Mouse (Mus musculus) spleen, postnatal 14 days (tissue): ENCODE results near the gene Pdzd7.

Source experiments
- DNase-seq, 2 experiments: peaks; one replicate each; pipeline ENCODE4 v3.0.0; 2021 to 2022; ENCODE audit warnings: low spot score in 2 of 2

Gene Pdzd7

DNA sequence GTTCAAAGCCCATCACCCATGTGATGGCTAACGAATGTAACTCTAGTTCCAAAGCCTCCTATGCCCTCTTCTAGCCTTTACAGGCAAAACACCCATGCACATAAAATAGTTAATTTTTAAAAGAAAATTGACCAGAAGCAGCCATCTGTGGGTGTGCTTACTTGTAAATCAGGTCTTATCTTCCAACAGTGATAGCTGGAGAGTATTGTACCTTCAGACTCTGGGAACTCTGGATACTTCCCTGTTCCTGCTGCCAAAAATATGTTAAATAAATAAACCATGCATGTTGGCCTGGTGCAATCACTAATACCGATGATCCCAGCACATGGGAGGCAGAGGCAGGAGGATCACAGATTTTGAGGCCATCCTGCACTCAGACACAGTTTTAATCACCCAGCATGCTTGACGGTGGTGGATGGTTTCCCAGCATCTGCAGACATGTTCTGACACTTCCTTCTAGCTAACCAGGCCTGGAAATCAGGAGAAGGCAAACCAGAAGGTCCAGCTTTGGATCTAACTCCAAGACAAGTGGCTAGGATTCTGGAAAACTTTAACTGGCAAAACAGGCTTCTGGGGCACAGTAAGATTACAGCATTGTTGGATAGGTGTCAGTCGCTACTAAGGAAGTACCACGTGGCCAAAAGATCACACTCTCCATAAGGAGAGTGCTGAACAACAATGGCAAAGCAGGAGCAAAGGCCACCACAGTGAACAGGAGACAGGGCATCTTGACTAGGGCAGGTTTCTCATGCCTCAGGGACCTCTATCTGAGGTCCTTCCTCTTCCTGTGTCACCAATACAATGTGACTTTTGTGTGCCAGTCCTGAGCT lies 60.1 kb downstream of the Pdzd7 start:
- no peak for DNase-seq

DNA sequence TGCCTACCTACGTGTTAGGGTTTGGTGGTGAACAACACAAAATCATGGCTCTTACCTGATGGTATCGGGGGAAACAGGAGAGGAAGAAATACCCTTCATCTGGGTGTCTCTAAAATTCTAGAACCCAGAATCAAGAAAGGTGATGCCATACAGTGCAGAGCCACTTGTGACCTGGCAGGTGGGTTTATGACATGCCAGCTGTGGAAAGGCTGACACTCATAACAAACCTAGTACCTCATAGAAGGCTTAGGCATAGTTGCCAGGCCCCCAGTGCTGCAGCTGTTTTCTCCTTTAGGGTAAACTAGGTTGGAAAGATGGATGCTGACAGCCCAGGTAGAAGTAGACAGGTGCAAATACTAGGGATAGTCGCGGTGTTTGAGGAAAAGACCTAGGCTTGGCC lies 61.1 kb downstream of the Pdzd7 start:
- no peak for DNase-seq

DNA sequence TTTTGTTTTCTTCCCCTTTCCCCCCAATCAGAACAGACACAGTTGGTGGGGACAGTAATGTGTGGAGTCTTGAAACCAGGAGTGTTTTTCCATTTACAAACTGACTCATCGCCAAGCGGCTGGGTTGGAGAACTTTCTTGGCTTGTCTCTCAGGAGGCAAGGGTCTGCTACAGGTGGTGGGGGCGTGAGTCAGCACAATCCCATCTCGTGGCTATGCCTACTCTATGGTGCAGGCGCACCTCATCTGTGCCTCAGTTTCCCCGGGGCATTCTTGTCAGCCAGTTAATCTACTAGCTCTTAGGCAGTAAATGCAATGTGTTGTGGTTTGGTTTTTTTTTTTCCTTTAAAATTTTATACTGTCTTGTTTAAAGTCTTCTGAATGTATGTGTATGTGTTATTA lies 62.2 kb downstream of the Pdzd7 start:
- DNase-seq = no peak

DNA sequence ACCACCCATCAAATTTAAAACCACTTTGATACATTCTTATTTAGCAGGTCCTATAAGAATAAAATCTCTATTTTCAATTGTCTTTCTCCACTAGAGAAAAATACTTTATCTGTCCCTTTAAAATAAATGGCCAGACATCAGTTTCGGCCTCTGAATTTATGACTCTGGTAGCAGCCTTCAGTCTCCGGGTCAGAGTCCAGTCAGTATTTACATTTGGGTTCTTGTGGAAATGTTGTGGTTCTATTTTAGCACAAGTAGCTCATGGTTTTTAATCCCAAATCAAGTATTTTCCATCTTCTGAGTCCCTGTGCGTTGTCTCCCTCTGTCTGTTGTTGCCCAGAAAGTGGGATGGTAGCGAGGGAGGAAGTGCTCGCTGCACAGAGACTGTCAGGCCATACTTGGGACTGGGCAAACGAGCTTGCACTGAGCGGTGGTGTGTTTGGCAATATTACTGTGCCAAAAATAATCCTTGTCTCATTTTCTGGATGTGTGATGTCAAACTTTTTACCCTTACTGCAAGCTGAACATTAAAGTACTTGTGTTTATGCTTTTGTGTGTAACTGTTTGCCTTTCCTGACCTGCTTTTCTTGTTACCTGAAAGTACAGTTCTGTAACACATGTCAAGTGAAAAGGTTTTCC lies 62.9 kb downstream of the Pdzd7 start:
- DNase-seq = no peak

DNA sequence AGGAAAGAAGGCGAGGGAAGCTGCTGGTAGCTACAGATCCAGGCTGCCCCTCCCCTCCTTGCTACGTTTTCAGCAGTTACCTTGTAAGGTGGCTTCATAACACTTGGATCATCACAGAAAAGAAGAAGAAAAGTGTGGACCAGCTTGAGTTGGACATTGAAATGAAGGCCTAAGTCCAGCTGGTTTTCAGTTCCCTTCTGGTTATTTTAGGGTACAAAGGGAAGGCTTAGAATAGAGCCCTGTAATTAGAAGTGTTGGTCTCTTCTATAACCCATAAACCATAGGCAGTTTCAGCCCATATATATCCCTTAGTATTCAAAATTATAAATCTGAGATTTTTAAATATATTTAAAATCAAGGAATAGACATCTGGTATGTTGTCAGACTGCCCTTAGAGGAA lies 64.7 kb downstream of the Pdzd7 start:
- DNase-seq = no peak

DNA sequence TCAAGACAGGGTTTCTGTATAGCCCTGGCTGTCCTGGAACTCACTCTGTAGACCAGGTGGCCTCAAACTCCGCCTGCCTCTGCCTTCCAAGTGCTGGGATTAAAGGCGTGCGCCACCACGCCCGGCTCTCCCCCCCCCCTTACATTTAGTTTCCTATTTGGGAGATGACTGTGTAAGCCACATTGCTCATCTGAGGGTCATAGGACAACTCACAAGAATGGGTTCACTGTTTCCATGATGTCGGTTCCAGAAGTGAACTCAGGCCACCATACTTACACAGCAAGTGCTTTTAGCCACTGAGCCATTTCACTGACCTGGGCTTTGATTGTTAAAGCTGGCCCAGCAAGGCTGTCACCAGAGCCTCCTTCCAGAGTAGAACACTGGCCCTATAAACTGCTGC lies 68.4 kb downstream of the Pdzd7 start:
- DNase-seq = no peak
